Mouse (Mus musculus): Measurements from ENCODE around the gene Emx1.

Emx1 gene

GRCm38 (mm10) chr6:85250811-85251241, 63.6 kb downstream of the Emx1 start:
- TF ChIP-seq POU5F1 (IDR thresholded peaks at IDR 0.05; ENCODE audit: borderline replicate concordance, low read length): no peak
- no peak for TF ChIP-seq CTCF (conservative IDR thresholded peaks at IDR 0.05; ENCODE audit: low read length)
- no peak for TF ChIP-seq NANOG (IDR thresholded peaks at IDR 0.05; ENCODE audit: borderline replicate concordance, low read length)
- 0 out of 2 replicates have a peak, but pooled peaks cover 5% of the 10 kb centered on the region for H3K27me3 ChIP-seq (ENCODE audit: insufficient read depth, low read length)
- no peaks in the 10 kb centered on the region for H3K36me3 ChIP-seq (ENCODE audit: insufficient read depth, low read length)
- no peaks in the 10 kb centered on the region for H3K9me3 ChIP-seq (ENCODE audit: low read length)
- peak overlapping the region; percentile 23; the same call in 1 of the 2 replicates for H3K4me3 ChIP-seq (replicated peaks; ENCODE audit: low read length)
- H3K4me1 ChIP-seq (replicated peaks; ENCODE audit: low read depth, low read length): peaks cover 76% of the 10 kb centered on the region

- Histone ChIP-seq H3K27me3 (ENCODE audit: insufficient read depth, low read length) (0 out of 2 replicates have a peak, but pooled peaks cover 5% of the 10 kb centered on the region), H3K4me3 (replicated peaks; ENCODE audit: low read length) (peak overlapping the region; percentile 57), H3K9me3 (ENCODE audit: low read length) (no peaks in the 10 kb centered on the region), H3K36me3 (ENCODE audit: insufficient read depth, low read length) (no peaks in the 10 kb centered on the region), H3K4me1 (replicated peaks; ENCODE audit: low read depth, low read length) (peaks cover 91% of the 10 kb centered on the region)
- TF ChIP-seq CTCF (conservative IDR thresholded peaks at IDR 0.05; ENCODE audit: low read length): no peak
- TF ChIP-seq NANOG (IDR thresholded peaks at IDR 0.05; ENCODE audit: borderline replicate concordance, low read length): no peak
- TF ChIP-seq POU5F1 (IDR thresholded peaks at IDR 0.05; ENCODE audit: borderline replicate concordance, low read length): no peak
Observed at GRCm38 (mm10) chr6:85252251-85253058, 65.2 kb downstream of the Emx1 start.

- peaks cover 87% of the 10 kb centered on the region for H3K4me1 ChIP-seq (replicated peaks; ENCODE audit: low read depth, low read length)
- no peaks in the 10 kb centered on the region for H3K36me3 ChIP-seq (ENCODE audit: insufficient read depth, low read length)
- no peak overlapping the region for H3K4me3 ChIP-seq (replicated peaks; ENCODE audit: low read length)
- H3K27me3 ChIP-seq (ENCODE audit: insufficient read depth, low read length): 0 out of 2 replicates have a peak, but pooled peaks cover 5% of the 10 kb centered on the region
- no peaks in the 10 kb centered on the region for H3K9me3 ChIP-seq (ENCODE audit: low read length)
- peak; percentile 15; the same call in 1 of the 2 replicates for TF ChIP-seq CTCF (conservative IDR thresholded peaks at IDR 0.05; ENCODE audit: low read length)
- TF ChIP-seq NANOG (IDR thresholded peaks at IDR 0.05; ENCODE audit: borderline replicate concordance, low read length): no peak
- no peak for TF ChIP-seq POU5F1 (IDR thresholded peaks at IDR 0.05; ENCODE audit: borderline replicate concordance, low read length)
Observed at GRCm38 (mm10) chr6:85253275-85253674, 66.0 kb downstream of the Emx1 start.
